8 mouse cellular contexts compared by ENCODE assay signal in genomic region chr6:134034436-134034835, GRCm38 (mm10). TPM values are rescaled to one million over a fixed set of nuclear protein-coding genes. Genes with fewer than 3 reads are reported as not detected.
DNase-seq lines count a peak whose midpoint lies in the region; ATAC-seq lines count a peak whose summit lies in the region.

No protein-coding gene starts in this region.

- no peaks in the 10 kb centered on the region for H3K36me3 ChIP-seq in megakaryocyte, embryonic 14.5 days (replicated peaks; ENCODE audit: low read length)
- no peaks in the 10 kb centered on the region for H3K36me3 ChIP-seq in embryonic facial prominence, embryonic 11.5 days (replicated peaks; ENCODE audit: control insufficient read depth, insufficient read depth, low read depth, low read length)
- no peaks in the 10 kb centered on the region for H3K36me3 ChIP-seq in hindbrain, embryonic 15.5 days
- H3K36me3 ChIP-seq in midbrain, embryonic 11.5 days (ENCODE audit: control insufficient read depth, insufficient read depth, low read length), result no peaks in the 10 kb centered on the region

- no peaks in the 10 kb centered on the region for H3K9me3 ChIP-seq in megakaryocyte, embryonic 14.5 days
- no peaks in the 10 kb centered on the region for H3K9me3 ChIP-seq in embryonic facial prominence, embryonic 11.5 days (replicated peaks; ENCODE audit: control insufficient read depth, low read length)
- no peaks in the 10 kb centered on the region for H3K9me3 ChIP-seq in hindbrain, embryonic 15.5 days
- no peaks in the 10 kb centered on the region for H3K9me3 ChIP-seq in midbrain, embryonic 11.5 days (ENCODE audit: control insufficient read depth, low read length)

- H3K27me3 ChIP-seq in megakaryocyte, embryonic 14.5 days (replicated peaks), result no peaks in the 10 kb centered on the region
- H3K27me3 ChIP-seq in embryonic facial prominence, embryonic 11.5 days (ENCODE audit: control insufficient read depth, insufficient read depth, low read length), result no peaks in the 10 kb centered on the region
- no peaks in the 10 kb centered on the region for H3K27me3 ChIP-seq in hindbrain, embryonic 15.5 days
- H3K27me3 ChIP-seq in midbrain, embryonic 11.5 days (ENCODE audit: control insufficient read depth, insufficient read depth, low read length), result no peaks in the 10 kb centered on the region

- H3K4me3 ChIP-seq in megakaryocyte, embryonic 14.5 days (replicated peaks), result peak overlapping the region; percentile 97
- H3K4me3 ChIP-seq in embryonic facial prominence, embryonic 11.5 days (ENCODE audit: low read depth, low read length), result peak overlapping the region; percentile 52
- peak overlapping the region; percentile 59 for H3K4me3 ChIP-seq in hindbrain, embryonic 15.5 days
- H3K4me3 ChIP-seq in midbrain, embryonic 11.5 days (ENCODE audit: low read depth, low read length), result peak overlapping the region; percentile 70

- peaks cover 23% of the 10 kb centered on the region for H3K4me1 ChIP-seq in megakaryocyte, embryonic 14.5 days
- peaks cover 6% of the 10 kb centered on the region for H3K4me1 ChIP-seq in embryonic facial prominence, embryonic 11.5 days (ENCODE audit: control insufficient read depth, insufficient read depth, low read length)
- peaks cover 35% of the 10 kb centered on the region for H3K4me1 ChIP-seq in hindbrain, embryonic 15.5 days (replicated peaks)
- peaks cover 25% of the 10 kb centered on the region for H3K4me1 ChIP-seq in midbrain, embryonic 11.5 days (ENCODE audit: control insufficient read depth, insufficient read depth, low read length)

- H3K4me2 ChIP-seq in embryonic facial prominence, embryonic 11.5 days (ENCODE audit: low read depth, low read length), result peak overlapping the region; percentile 69
- peak overlapping the region; percentile 57 for H3K4me2 ChIP-seq in hindbrain, embryonic 15.5 days
- peak overlapping the region; percentile 65 for H3K4me2 ChIP-seq in midbrain, embryonic 11.5 days

- peak overlapping the region; percentile 85 for H3K9ac ChIP-seq in embryonic facial prominence, embryonic 11.5 days (replicated peaks; ENCODE audit: low read length)
- peak overlapping the region; percentile 77 for H3K9ac ChIP-seq in hindbrain, embryonic 15.5 days
- peak overlapping the region; percentile 99 for H3K9ac ChIP-seq in midbrain, embryonic 11.5 days (ENCODE audit: low read length)

- no peak for DNase-seq in embryonic facial prominence, embryonic 11.5 days (ENCODE audit: low spot score)
- DNase-seq in midbrain, embryonic 11.5 days (ENCODE audit: low spot score, missing footprints), result no peak
- DNase-seq in right cerebral cortex, postnatal 25 days, result no peak
- DNase-seq in frontal cortex, postnatal 25 days (ENCODE audit: low spot score in 2 of 2), result no peak
- no peak for DNase-seq in spleen, postnatal 10 days (ENCODE audit: low spot score in 2 of 2)

- no peak for ATAC-seq in megakaryocyte, adult 5-6 weeks (ENCODE audit: poor library complexity, severe bottlenecking)
- no peak for ATAC-seq in embryonic facial prominence, embryonic 11.5 days (replicated peaks; ENCODE audit: insufficient number of reproducible peaks, low FRiP score, low TSS enrichment, low read depth)
- peak; percentile 3 for ATAC-seq in hindbrain, embryonic 15.5 days (ENCODE audit: low FRiP score, low read depth)
- ATAC-seq in midbrain, embryonic 11.5 days (ENCODE audit: low FRiP score), result peak; percentile 1

- no peak overlapping the region; the same call in 1 of the 2 replicates for H3K27ac ChIP-seq in embryonic facial prominence, embryonic 11.5 days (replicated peaks; ENCODE audit: low read depth, low read length)
- H3K27ac ChIP-seq in hindbrain, embryonic 15.5 days (replicated peaks), result peak overlapping the region; percentile 98
- peak overlapping the region; percentile 100 for H3K27ac ChIP-seq in midbrain, embryonic 11.5 days (ENCODE audit: low read depth, low read length)

- 2% methylated on average over 8 of the region's 8 CpGs for WGBS in embryonic facial prominence, embryonic 11.5 days
- under 1% methylated on average over 8 of the region's 8 CpGs for WGBS in hindbrain, embryonic 15.5 days
- WGBS in midbrain, embryonic 11.5 days, result 2% methylated on average over 8 of the region's 8 CpGs

RNA-seq across cellular contexts. Expression of gene Etv6, which starts 1.1 kb away (rescaled TPM):
- 152 and 256 TPM in 2 replicates for polyA plus RNA-seq in megakaryocyte, embryonic 14.5 days (2012; ENCODE audit: insufficient read depth, low replicate concordance)
- total RNA-seq in megakaryocyte, adult 5-6 weeks (2015), result 51.9 and 66.7 TPM in 2 replicates
- 32.9 and 42.3 TPM in 2 replicates for total RNA-seq in megakaryocyte, adult 5-6 weeks (2017)
- 15.7 and 15.9 TPM in 2 replicates for polyA plus RNA-seq in embryonic facial prominence, embryonic 11.5 days (2014; fragmentation: Nextera tagmentation; extraction: Ambion mirVana)
- polyA plus RNA-seq in hindbrain, embryonic 15.5 days (2015; fragmentation: Nextera tagmentation; extraction: Ambion mirVana), result 5.3 and 6.9 TPM in 2 replicates
- 14.0 and 15.1 TPM in 2 replicates for polyA plus RNA-seq in midbrain, embryonic 11.5 days (2014; fragmentation: Nextera tagmentation; extraction: Ambion mirVana)

Comparison
In these comparisons a context has a peak if more than half of its experiments do, and no peak if none do; other contexts are left out.
1. ATAC-seq: peak in hindbrain, embryonic 15.5 days (single experiment) and midbrain, embryonic 11.5 days (single experiment); none in megakaryocyte, adult 5-6 weeks (single experiment) and embryonic facial prominence, embryonic 11.5 days (single experiment).
2. Peak in every context shown above with its lines, with median percentiles within 50 percentile points of each other: H3K4me3 ChIP-seq, H3K4me2 ChIP-seq and H3K9ac ChIP-seq.